Mouse (Mus musculus) Muller cell, postnatal 12 days (primary cell): ENCODE measurements around the gene Bst1.

Source experiments
- DNase-seq: peaks from one replicate; pipeline ENCODE4 v3.0.0-alpha.2; 2015; ENCODE audit errors: inconsistent ontology term

Gene Bst1

GRCm38 (mm10) chr5:43855769-43856168, 37.1 kb downstream of the Bst1 start:
- no peak for DNase-seq

- no peak for DNase-seq
Measured at GRCm38 (mm10) chr5:43859663-43860062, 41.0 kb downstream of the Bst1 start.

- no peak for DNase-seq
Measured at GRCm38 (mm10) chr5:43860096-43860495, 41.4 kb downstream of the Bst1 start.

GRCm38 (mm10) chr5:43860670-43861431, 42.2 kb downstream of the Bst1 start:
- DNase-seq: no peak

- DNase-seq: no peak
Measured at GRCm38 (mm10) chr5:43863642-43864041, 45.0 kb downstream of the Bst1 start.

GRCm38 (mm10) chr5:43865316-43865715, 46.6 kb downstream of the Bst1 start:
- DNase-seq: no peak

GRCm38 (mm10) chr5:43868253-43868652, 49.6 kb downstream of the Bst1 start, which contains the start of gene Cd38:
Cd38 (plus strand) TSS chr5:43868553.
- DNase-seq: no peak

GRCm38 (mm10) chr5:43868711-43869600, 50.3 kb downstream of the Bst1 start:
- peak; percentile 88 for DNase-seq

GRCm38 (mm10) chr5:43871845-43872244, 53.2 kb downstream of the Bst1 start:
- no peak for DNase-seq

GRCm38 (mm10) chr5:43872652-43873051, 54.0 kb downstream of the Bst1 start:
- DNase-seq: no peak

GRCm38 (mm10) chr5:43882034-43882433, 63.3 kb downstream of the Bst1 start:
- DNase-seq: no peak

- DNase-seq: no peak
Measured at GRCm38 (mm10) chr5:43885060-43885820, 66.6 kb downstream of the Bst1 start.

GRCm38 (mm10) chr5:43892386-43892785, 73.7 kb downstream of the Bst1 start:
- peak; percentile 46 for DNase-seq
